Mouse (Mus musculus) E14TG2a.4 (cell line): ENCODE results near the gene Hdac4.

ENCODE experiments used
- CTCF ChIP-seq: conservative IDR thresholded peaks from 2 replicates; pipeline ENCODE4 v1.5.1; 2014; ENCODE audit warnings: low read length
- NANOG ChIP-seq: IDR thresholded peaks from 2 replicates; pipeline ENCODE4 v1.6.1; 2014; ENCODE audit warnings: borderline replicate concordance, low read length, mixed read lengths
- POU5F1 ChIP-seq: IDR thresholded peaks from 2 replicates; pipeline ENCODE4 v1.6.1; 2014; ENCODE audit warnings: low read length, borderline replicate concordance

DNA sequence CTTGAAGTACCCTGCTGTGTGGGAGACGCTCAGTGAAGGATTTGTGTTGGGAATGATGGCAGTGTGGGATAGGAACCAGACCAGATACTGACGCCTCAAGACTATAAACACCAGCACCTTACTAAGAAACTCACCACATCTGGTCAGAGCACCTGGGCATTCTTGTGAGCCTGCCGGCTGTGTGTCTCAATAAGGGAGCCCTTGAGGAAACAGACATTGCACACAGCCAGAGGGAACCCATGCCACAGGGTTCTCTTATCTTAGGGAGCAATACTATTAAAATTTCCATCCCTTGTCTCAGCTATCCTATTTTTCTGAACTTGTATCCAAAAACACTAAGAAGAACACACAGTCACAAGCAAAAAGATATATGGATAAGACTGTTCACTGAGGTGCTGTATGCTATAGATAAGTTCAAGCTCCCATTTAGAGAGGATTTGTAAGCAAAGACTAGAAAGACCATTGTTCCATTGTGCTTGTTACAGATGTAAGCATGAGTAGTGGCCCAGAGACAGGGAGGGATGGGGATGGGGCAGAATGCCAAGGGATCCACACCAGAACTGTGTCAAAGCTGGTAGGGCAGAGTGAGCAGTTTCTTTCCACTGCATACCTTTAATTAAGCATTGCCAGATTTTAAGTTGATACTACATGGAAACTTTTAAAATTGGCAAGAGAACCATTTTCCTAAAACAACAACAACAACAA, 70.8 kb downstream of the Hdac4 start:
- no peak for TF ChIP-seq CTCF
- no peak for TF ChIP-seq POU5F1
- no peak for TF ChIP-seq NANOG
